Mouse (Mus musculus): ENCODE results near the gene Tnrc6c. TPM values are rescaled to one million over a fixed set of nuclear protein-coding genes. Genes with fewer than 3 reads are reported as not detected.

Tnrc6c gene
- total RNA-seq, 4 experiments from 2014 or later, result 22.3 to 41.0 (median 31.9) TPM

DNA sequence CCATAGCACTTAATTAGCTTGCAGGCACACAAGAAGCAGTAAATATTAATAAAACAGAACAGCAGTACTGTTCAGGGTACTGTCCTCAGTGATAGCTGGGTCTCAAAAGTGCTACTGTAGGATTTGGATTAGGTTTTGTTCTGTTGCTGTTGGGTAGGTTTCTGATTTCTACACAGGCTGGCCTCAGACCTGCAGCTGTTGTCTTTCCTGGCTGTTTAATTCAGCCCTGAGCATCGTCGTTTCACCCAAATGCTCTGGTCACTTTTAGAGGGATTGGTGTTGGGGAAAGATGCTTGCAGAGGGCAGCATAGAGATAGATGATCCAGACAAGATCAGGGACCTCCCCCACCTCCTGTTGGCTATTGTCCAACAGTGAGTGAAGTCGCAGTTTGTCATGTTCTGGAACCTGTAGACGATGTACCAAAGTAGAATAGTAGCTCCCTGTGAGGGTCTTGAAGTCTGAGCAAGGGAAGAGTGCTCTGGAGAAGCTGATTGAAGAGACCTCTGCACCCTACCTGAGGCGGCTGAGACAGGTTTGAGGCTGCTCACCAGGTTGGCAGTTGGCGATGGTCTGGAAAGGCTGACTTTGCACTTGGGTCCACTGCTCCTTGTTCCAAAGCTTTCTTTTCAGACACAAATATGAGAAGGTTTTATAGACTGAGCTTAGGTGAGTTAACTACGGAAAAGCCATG is 75.9 kb downstream of the Tnrc6c start:
- no peak for DNase-seq

DNA sequence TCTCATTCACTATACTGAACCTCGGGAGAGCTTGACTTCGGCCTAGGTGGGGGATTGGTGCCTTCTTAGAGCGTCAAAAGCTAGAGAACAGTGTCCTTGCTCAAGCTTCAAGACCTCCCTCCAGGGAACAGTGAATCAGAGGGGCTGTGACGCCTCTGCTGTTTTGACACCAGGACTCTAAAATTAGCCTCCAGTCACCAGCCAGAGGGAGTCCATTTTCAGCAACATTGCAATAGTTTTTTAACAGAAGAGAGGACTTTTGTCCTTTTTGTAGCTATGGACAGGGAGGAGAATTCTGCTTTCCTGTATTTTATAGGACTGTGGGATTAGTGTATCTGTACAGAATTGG is 76.4 kb downstream of the Tnrc6c start:
- DNase-seq, result no peak

DNA sequence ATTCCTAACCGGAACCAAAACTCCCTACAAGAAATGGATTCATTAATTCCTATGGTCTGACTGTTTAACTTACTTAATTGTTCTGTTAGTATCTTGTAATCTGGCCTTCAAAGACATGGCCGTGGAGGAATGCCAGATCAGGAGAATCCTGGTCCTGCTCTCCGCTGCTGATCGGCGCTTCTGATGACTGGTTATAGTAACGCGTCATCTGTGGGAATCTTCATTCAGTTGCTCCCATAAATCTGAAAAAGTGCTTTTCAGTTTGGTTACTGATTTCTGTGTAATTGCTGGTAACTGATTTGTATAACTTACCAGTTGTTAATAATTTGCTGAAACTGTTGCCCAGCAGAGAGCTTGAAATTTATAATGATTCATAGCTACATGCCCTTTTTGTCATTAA is 77.4 kb downstream of the Tnrc6c start:
- DNase-seq, result peak; percentile 44

DNA sequence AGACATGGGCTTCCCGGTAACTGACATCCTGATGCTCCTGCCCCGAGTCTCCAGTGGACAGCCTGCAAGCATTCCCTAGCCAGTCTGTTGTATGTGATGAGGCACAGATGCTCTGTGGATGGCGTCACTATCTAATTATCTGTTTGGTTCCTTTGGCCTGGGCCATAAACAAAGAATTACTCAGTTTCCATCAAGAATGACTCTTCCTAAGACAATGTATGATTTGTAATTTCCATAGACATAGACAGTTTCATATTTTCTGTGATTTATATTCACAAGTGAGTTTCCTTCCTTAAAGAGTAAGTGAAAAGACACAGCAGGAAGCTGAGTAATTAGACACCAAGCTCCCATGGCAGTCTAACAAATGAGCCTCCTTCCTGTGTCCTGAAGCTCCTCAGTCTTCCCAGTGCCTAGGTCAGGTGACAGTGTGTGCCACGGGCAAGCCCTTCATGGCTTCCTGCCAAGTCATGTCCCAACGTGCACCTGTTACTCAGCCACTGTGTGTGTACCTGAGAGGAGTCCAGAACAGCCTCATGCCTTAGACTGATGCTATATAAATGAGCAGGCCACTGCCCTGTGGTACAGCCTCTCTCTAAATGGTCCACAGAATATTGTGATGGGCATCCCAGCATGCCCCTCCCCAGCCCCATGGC is 82.1 kb downstream of the Tnrc6c start:
- no peak for DNase-seq

DNA sequence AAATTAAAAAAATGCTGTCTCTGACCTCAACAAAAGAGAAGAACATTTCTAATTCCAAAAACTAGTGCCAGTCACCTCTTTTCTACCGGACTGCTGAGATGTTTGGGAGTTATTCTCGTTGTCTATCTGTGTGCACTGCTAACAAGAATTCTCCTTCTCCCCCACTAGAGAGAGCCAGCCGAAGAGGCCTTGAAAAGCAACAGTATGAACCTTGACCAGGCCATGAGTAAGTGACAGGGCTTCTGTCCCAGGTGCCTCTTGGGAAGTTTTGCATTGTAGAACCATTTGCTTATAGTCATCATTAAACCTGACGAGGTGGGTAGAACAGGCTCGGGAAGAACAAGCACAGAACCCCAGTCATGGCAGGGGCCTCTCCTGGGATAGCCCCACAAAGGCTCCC is 84.0 kb downstream of the Tnrc6c start:
- no peak for DNase-seq

DNA sequence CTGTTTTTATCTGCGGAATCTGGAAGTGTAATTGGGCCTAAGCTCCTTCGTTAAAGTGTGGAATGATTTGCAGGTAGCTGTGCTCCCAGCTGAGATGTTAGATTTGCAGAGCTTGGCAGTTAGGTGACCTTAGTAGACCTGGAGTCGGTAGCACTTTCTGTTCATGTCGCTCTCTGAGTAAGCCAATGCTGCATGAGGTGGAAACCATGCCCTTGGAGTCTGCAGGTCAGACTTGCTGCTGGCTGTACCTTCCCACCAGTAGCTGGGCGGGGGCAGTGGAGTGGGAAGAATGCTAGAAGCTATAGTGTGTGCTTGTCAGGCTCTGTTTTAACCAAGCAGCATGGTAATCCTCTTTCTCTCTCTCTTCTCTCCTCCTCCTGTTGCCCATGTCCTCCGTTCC is 87.0 kb downstream of the Tnrc6c start:
- DNase-seq, result no peak

DNA sequence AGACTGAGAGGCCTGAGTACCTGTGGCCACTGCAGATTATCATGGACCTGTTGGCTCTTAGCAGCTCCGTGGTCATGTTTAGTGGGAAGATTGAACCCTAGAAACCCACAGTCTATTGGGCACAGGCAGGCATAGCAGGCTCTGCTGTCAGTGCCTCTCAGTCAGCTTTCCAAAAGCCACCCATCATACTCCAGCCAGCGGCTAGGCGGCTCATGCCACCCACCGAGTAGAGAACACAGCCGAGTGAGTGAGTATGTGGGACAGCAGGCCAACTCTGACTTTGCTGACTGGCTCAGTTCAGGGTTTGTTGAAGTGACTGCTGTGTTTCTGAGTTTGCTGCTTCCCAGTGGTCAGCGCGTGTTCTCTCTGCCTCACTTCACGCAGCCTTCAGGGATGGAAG is 88.2 kb downstream of the Tnrc6c start:
- DNase-seq, result no peak

DNA sequence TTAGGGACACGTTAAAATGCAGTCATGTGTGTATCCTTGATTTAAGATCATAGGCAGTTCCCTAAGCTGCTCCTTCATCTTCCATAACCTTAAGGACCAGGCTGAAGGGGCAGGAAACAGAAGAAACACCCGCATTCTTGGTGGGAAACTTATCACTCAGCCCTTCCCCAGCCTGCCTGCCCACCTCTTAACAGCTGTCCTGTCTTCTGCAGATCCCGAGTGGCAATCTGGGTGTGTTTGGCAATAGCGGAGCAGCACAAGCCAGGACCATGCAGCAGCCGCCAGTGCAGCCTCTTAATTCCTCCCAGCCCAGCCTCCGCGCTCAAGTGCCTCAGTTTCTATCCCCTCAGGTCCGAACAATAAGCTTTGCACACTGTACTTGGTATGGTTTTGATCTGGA is 88.6 kb downstream of the Tnrc6c start:
- DNase-seq, result no peak

DNA sequence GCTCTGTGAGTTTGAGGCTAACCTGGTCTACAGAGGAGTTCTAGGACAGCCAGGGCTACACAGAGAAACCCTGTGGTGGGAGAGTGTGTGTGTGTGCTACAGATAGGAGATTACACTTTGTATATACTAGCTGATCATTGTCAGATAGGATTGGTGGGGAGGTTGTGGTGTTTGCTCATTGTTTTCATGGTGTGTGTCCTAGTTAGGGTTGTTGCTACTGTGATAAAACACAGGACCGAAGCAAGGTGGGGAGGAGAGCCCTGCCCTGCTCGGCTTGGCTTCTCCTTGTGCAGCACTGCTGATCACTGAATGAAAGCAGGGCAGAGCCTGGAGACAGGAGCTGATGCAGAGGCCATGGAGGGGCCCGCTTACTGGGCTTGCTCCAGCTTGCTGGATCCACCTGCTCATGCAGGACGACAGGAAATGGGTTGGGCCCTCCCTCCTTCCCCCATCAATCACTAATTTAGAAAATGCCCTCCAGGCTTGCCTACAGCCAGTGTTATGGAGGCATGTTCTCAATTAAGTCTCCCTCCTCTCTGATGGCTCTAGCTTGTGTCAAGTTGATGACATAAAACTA is 89.5 kb downstream of the Tnrc6c start:
- DNase-seq, result no peak

DNA sequence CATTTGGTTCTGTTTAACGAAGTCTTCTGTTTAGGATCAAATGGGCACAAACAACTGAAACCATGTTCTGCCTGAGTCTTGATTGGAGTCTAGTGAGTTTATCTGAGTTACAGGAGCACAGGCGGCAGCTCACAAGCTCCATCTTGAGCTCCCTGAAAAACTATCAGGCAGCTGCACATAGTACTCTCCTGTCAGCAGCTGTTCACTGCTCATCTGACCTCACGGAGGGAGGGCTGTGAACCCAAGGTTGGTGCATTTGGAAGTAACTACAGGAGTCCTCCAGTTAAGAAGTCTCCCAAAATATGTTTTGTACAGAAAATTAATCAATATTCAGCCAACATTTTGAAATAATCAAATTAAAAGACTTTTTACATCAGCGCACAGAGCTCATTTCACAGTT is 94.5 kb downstream of the Tnrc6c start:
- no peak for DNase-seq

DNA sequence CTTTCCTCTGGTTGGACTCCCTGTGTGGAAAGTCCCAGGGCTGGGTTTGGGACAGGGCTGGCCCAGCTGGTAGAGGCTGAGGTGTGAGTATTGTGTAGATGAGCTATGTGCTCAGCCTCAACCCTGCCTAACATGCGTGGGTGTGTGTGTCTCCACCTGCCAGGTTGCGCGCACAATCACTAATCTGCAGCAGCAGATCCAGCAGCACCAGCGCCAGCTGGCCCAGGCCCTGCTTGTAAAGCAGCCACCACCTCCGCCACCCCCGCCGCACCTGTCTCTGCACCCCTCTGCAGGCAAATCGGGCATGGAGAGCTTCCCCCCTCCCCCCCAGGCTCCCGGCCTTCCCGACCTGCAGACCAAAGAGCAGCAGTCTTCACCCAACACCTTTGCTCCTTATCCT is 95.3 kb downstream of the Tnrc6c start:
- DNase-seq, result no peak

DNA sequence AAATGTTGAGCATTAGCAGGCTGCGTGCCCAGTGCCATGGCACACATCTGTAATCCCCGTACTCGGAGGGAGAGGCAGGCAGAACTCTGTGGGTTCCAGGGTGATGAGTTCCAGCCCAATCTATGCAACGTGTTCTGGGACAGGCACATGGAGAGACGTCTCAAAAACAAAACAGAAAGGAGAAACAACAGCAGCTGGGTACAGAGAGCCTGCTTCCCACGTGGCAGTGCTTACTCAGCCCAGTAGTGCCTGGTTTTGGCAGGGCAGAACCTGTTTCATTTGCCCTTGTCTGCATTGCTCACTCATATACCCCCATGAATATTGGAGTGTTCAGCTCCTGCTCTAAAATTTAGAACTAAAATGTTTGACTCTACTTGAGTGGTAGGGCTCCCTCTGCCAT is 97.5 kb downstream of the Tnrc6c start:
- DNase-seq, result no peak

DNA sequence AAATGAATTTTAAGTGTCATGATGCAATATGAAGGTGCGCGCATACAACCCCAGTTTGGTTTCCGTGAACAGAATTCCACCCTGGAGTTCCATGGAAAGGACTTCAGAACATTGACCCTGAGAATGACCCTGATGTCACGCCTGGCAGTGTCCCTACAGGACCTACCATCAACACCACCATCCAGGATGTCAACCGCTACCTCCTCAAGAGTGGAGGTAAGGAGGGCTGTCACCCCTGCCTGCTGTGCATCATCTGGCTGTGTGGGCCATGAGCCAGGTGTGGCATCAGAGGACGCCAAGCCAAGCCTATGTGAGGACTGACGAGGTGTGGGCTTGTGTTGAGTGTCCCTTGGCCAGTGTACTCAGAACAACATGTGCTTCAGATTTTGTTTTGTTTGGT is 101.8 kb downstream of the Tnrc6c start:
- DNase-seq, result no peak

DNA sequence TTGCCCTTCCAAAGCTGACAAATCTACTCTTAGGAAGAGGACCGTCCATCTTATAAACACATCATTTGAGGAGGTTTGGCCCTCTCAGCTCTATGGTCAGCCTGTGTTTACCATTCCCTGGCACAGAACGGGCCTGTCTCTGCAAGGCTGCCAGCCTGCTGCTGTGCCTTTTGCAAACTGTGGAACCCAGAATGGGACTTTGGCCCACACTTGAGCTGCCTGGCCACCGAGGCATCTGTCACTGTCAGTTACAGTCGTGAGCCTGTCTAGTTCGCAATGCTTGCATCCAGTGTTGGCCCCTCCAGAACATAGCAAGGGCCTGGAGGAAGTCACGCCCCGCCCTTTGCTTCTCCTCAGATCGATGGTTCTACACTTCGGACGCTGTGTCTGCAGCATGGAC is 105.2 kb downstream of the Tnrc6c start:
- no peak for DNase-seq

DNA sequence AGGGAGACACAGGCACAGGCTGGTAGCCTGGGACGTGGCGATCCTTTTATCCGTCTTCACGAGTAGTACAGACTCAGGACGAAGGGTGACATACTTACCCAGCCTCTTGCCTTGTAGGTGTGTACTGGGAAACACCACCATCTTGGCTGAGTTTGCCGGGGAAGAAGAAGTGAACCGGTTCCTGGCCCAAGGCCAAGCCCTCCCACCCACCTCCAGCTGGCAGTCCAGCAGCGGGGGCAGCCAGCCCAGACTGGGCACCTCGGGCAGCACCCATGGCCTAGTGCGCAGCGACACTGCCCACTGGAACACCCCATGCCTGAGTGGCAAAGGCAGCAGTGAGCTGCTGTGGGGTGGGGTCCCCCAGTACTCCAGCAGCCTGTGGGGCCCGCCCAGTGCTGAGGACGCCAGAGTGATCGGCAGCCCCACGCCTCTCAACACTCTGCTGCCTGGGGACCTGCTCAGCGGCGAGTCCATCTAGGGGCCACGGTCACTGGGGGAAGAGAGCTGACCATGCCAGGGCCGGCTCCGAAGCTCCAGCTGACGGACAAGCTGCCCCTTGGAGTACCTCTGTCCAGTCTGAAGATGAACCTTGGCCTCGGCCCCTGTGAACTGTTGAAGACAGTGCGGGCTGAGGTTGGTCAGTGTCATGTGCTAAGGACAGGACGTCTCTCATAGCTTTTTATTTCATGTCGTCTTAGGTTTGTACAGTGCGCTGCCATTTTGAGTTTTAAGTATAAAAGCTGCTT is 106.5 kb downstream of the Tnrc6c start:
- no peak for DNase-seq

DNA sequence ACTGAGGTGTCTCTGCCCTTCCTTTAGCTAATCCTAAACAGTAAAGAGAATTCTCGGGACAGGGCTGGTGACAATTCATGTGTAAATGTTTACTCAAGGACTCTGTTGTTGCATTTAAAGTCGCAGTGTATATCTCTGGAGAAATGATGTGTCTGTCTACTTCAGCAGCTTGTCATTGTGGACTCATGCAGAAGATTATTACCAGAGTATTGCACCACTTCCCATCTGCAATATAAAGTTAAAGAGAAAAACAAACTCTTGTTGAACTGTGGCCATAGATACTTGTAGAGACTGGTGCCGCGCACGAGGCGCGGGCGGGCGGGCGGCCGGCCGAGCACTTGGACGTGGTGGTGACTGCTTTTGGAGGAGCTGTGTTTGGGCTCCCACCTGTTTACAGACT is 107.7 kb downstream of the Tnrc6c start:
- DNase-seq, result no peak

DNA sequence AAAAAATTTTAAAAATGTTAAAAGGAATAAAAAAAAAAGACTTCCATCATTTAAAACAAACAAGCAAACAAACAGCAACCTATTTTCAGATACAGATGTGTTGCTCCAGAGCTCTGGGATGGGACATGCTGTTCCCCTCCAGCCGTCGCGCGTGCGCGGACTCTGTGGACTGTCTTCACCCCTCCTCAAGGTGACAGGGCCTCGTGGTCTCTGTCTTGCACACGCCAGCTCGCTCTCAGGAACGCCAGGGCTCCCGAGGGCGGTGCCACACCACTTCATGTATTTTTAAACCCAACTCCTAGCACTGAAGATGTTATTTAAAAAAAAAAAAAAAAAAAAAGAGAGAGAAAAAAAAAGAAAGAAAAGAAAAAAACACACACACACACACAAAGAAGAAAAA is 108.2 kb downstream of the Tnrc6c start:
- no peak for DNase-seq

DNA sequence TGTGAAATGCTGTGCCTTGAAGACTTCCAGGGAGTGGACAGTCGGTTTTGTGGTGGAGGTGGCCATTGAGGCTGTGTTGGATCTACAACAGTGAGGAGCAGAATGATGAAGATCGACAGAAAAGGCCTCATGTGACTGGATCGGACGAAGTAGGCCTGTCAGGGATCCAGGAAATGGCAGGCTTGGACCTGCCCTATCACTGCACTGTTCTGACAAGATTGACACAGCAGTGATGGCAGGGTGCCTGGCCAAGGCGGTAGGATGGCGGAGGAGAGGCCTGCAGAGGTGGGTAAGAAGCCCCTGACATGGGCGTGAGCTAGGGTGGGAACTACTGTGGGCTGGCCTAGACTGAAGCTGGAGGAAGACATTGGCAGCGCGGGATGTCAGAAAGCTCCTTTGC is 110.2 kb downstream of the Tnrc6c start:
- no peak for DNase-seq

DNA sequence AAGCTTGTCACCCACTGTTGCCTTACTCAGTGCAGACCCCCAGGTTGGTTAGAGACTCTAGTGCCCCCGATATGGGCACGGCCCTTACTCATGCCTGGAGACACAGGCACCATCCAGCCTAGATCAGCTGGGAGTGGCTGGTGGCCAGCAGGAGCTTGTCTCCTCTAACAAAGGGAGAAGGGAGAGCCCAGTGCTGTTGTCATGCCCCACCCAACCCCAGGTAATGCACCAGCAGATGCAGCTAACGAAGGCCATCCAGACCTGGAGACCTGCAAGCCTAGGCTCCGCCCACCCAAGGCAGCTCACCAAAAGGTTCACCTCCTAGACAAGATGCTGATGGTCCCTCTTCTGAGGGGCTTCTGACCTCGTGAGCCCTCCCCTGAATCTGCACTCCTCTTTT is 111.3 kb downstream of the Tnrc6c start:
- no peak for DNase-seq

DNA sequence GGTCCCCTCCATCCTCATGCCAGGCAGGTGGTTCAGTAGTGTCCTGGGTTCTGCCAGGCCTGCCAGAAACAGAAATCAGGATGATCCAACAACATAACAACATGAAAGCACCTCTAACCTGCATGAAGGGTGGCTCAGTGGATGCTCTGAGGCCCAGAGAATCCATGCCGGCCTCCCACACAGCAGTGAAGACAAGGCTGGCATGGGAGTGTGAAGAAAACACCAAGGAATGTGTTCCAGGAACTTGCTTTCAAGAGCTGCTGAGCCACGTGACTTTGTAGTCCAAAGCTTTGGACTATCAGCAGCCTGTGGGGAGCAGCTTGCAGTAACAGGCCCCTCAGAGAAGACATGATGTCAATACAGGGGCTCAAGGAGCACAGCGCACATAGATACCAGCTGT is 112.2 kb downstream of the Tnrc6c start:
- no peak for DNase-seq

DNA sequence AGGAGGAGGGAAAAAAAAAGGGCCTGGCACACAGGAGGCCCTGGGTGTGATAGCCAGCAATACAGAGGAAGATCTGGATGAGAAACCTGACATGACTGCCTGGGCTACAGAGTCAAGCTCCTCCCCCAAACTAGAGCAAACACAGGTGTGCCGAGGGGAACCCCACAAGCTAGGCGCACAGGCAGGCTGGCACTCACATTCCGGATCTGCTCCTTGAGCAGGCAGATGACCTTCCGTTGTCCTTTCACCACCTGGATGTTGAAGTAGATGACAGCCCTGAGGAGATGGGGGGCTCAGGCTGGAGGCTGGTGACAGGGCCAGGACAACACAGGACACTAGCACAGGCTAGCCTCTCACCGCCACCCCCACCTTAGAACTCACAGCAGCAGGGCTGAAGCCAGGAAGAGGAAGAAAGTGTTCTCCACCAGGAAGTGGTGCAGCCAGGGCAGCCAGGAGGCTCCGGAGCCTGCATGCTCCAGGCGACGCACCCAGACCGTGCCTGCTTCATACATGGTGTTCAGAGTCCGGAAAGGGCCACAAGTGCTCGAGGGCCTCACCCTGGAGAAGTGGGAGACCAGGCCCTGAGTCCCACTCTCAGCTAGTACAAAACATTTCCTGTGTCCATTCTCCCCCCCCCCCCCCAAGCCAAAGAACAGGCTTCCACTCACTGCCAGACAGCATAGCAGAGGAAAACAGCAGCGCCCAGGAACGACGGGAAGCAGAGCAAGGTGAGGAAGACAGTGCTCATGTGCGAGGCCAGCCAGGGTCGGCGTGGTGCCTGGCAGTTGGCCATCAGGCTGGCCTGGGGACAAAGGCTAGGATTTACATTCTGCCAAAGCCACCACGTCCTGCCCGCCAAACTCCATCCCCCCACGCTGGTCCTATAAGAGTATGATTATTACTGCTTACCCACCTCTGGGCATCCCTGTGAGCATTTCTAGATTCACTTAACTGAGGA is 114.9 kb downstream of the Tnrc6c start:
- no peak for DNase-seq

DNA sequence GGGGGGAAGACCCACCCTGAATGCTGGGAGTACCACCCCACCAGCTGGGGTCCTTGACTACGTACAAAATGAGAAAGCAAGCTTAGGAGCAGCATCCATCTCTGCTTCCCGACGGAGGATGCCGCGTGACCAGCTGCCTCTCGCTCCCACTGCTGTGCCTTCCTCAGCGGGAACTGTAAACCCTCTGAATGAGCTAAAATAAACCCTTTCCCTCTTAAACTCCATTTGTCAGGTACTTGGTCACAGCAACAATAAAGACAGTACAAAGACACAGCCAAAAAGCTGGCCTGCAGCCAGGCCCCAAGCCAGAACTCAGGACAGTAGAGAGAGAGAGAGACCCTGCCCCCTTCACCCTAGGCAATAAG is 115.6 kb downstream of the Tnrc6c start:
- DNase-seq, result no peak

DNA sequence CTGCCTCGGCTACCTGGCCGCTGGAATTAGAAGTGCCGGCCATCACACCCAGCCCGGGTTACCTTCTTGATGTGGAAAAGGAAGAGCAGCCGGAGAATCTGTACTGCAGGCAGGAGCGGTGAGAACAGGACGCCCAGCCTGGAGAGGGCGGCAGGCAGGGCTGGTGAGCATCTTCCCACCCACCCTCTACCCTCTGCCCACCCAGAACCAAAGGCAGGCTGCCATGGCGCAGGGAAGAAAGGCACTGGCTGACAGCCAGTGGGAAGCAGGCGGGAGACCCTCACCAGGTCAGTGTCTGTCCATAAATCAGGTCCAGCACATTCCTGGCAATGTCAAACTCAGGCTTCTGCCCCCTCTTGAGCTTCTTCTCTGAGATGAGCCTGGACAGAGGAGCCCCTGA is 116.3 kb downstream of the Tnrc6c start:
- no peak for DNase-seq
